Mouse (Mus musculus) limb, embryonic 11.5 days (tissue): ENCODE measurements around the gene Acvrl1. TPM values are rescaled to one million over a fixed set of nuclear protein-coding genes. Genes with fewer than 3 reads are reported as not detected.
A peak's percentile ranks its signal among the peaks of the same experiment; 100 is the strongest.

Experiments used
- ATAC-seq: fragments of 200-750 bp; cut with Nextera tagmentation; 2 replicates; pipeline ENCODE4 v1.8.0; 2017; ENCODE audit warnings: low read depth; ENCODE audit not compliant: insufficient number of reproducible peaks, low FRiP score, low TSS enrichment
- DNase-seq: peaks from one replicate; pipeline ENCODE4 v3.0.0-alpha.2; 2015; ENCODE audit warnings: low spot score
- H3K27ac ChIP-seq: fragments of 300-500 bp; sonication (generic); replicated peaks from 2 replicates; pipeline ENCODE4 v1.5.1; 2014; ENCODE audit warnings: low read depth, mild to moderate bottlenecking, low read length
- H3K27me3 ChIP-seq: fragments of 300-500 bp; sonication (generic); 2 replicates; pipeline ENCODE4 v1.6.1; 2014; ENCODE audit warnings: mild to moderate bottlenecking, low read length, mixed read lengths; ENCODE audit not compliant: control insufficient read depth, insufficient read depth
- H3K36me3 ChIP-seq: fragments of 300-500 bp; sonication (generic); 2 replicates; pipeline ENCODE4 v1.6.1; 2014; ENCODE audit warnings: mild to moderate bottlenecking, low read length, moderate library complexity, mixed read lengths; ENCODE audit not compliant: control insufficient read depth, insufficient read depth
- H3K4me1 ChIP-seq: fragments of 300-500 bp; sonication (generic); 2 replicates; pipeline ENCODE4 v1.6.1; 2014; ENCODE audit warnings: low read length, mixed read lengths; ENCODE audit not compliant: control insufficient read depth, insufficient read depth
- H3K4me2 ChIP-seq: fragments of 300-500 bp; sonication (generic); 2 replicates; pipeline ENCODE4 v1.6.1; 2014; ENCODE audit warnings: low read depth, mild to moderate bottlenecking, moderate library complexity; ENCODE audit not compliant: severe bottlenecking
- H3K4me3 ChIP-seq: fragments of 300-500 bp; sonication (generic); 2 replicates; pipeline ENCODE4 v1.5.1; 2014; ENCODE audit warnings: low read depth, low read length
- H3K9ac ChIP-seq: fragments of 300-500 bp; sonication (generic); 2 replicates; pipeline ENCODE4 v1.6.1; 2014; ENCODE audit warnings: mild to moderate bottlenecking, low read length
- H3K9me3 ChIP-seq: fragments of 300-500 bp; sonication (generic); 2 replicates; pipeline ENCODE4 v1.6.1; 2016; ENCODE audit warnings: low read length; ENCODE audit not compliant: control insufficient read depth
- WGBS: fragments of 180-500 bp; shearing (Covaris S2); extraction: QIAGEN DNeasy Blood & Tissue Kit; methylation state at CpG from one replicate; pipeline ENCODE4 v1.1.7; 2014; 5-methylcytosine and 5-hydroxymethylcytosine counted together
- polyA plus RNA-seq: library from polyadenylated mRNA; unstranded; fragments of >200 nt; fragmentation: Nextera tagmentation; extraction: Ambion mirVana; gene quantifications from 2 replicates; pipeline ENCODE4 v1.2.1, GENCODE M21; 2014

The Acvrl1 gene
- polyA plus RNA-seq, 1 experiment from 2014 or later: 5.0 TPM

DNA sequence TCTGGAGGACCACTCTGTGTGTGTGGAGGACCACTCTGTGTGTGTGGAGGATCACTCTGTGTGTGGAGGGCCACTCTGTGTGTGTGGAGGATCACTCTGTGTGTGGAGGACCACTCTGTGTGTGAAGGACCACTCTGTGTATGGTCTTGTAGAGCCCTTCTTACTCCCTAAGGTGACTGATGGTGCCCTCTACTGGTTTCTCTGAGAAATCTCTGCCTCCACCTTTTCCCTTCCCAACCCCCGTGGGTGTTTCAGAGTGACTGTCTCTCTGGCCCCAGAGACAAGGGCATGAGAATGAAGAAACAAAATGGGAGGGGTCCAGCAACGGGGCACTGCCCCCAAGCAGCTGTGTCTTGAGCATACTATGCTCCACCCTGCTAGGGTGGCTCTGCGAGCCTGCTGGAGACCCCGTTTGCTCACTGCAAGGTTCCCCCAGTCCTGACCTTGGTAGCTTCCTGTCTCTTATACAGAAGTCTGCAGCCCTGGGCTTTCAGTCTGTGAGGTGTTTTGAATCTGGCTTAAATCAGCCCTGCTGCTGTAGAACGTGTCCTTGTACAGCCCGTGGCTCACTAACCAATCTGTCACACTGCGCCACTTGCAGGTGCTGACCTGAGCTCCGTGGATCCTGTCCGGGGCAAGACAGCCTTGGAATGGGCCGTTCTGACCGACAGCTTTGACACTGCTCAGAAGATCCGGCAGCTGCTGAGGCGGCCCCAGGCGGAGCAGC is 9.8 kb upstream of the Acvrl1 start:
- Histone ChIP-seq H3K27me3 (no peaks in the 10 kb centered on the region), H3K4me2 (no peak overlapping the region), H3K4me1 (no peaks in the 10 kb centered on the region), H3K9me3 (no peaks in the 10 kb centered on the region), H3K27ac (no peak overlapping the region), H3K36me3 (no peaks in the 10 kb centered on the region), H3K4me3 (no peak overlapping the region), H3K9ac (no peak overlapping the region)
- WGBS: 62% methylated on average over 14 of the region's 14 CpGs
- ATAC-seq (no peak), DNase-seq (no peak)

DNA sequence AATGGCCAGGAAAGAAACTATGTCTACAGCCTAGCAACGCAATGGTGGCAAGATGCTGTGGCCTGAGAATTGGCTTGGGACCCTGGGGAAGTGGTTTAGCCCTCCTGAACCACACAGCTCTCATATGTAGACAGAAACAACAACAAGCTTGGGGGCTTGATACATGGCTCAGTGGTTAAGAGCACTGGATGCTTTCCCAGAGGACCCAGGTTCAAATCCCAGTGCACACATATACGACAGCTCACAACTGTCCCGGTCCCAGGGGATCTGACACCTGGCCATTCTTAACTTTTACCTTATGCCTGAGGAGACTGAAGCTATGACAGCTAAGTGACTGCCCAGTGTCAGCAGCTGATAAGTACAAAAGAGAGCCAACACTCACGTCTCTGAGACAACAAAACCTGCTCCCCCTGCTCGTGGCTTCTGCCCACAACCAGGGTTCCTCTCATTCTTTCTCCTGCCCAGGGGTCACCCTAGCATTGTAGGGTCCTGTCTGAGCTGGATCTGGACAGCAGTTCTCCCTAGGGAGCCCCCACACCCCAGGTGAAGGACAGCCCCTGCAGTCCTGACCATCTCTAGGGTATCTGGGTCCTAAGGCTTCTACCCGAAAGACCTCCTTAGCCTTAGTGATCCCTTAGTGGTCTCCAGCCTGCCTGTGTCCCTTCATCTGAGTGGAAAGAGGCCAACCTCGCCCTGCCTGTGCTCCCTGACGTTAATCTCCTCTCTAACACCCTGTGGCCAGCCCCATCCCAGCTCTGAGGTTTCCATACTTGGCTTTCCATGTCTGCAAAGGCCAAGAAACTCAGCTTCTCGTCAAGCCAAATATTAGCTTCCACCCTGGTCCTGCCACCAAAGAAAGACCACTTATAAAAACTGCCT is 6.7 kb upstream of the Acvrl1 start:
- Histone ChIP-seq H3K27me3 (no peaks in the 10 kb centered on the region), H3K27ac (no peak overlapping the region), H3K4me1 (no peaks in the 10 kb centered on the region), H3K9ac (no peak overlapping the region), H3K36me3 (no peaks in the 10 kb centered on the region), H3K9me3 (no peaks in the 10 kb centered on the region), H3K4me3 (no peak overlapping the region), H3K4me2 (no peak overlapping the region)
- DNase-seq: no peak
- ATAC-seq: no peak
- 67% methylated on average over 9 of the region's 9 CpGs for WGBS

GRCm38 (mm10) chr15:101122290-101122589 is 6.1 kb upstream of the Acvrl1 start:
- H3K9me3 ChIP-seq: no peaks in the 10 kb centered on the region
- H3K9ac ChIP-seq: no peak overlapping the region
- H3K27ac ChIP-seq: no peak overlapping the region
- ATAC-seq (no peak), DNase-seq (no peak)
- no peak overlapping the region for H3K4me2 ChIP-seq
- H3K4me1 ChIP-seq: no peaks in the 10 kb centered on the region
- no peak overlapping the region for H3K4me3 ChIP-seq
- no peaks in the 10 kb centered on the region for H3K36me3 ChIP-seq
- WGBS: 17% methylated on average over 2 of the region's 2 CpGs
- no peaks in the 10 kb centered on the region for H3K27me3 ChIP-seq

GRCm38 (mm10) chr15:101123202-101123601 is 5.1 kb upstream of the Acvrl1 start:
- no peak for ATAC-seq
- Histone ChIP-seq H3K27ac (no peak overlapping the region), H3K9ac (no peak overlapping the region; the same call in 1 of the 2 replicates), H3K4me1 (no peaks in the 10 kb centered on the region), H3K9me3 (no peaks in the 10 kb centered on the region), H3K27me3 (peaks cover 9% of the 10 kb centered on the region; the same call in 1 of the 2 replicates), H3K4me3 (no peak overlapping the region), H3K4me2 (no peak overlapping the region), H3K36me3 (no peaks in the 10 kb centered on the region; the same call in 1 of the 2 replicates)
- 70% methylated on average over 4 of the region's 4 CpGs for WGBS
- DNase-seq: no peak

DNA sequence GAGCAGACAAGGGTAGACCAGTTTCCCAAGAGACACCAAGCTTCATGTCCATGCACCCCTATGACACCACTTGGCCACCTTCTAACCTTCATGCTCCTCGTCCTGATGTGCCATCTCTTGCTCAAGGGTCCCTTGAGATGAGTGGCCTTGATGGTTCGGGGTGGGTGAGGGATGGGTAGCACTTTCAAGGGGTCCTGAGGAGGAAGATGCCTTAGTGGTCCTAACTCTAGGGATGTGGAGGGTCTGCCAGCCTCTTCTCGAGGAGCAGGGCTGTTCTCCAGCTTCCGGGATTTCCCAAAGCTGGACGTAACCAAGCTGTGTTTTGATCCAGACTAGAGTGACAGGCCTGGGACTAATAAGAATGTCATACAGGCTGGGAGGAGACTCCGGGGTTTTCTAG is 2.8 kb upstream of the Acvrl1 start:
- Histone ChIP-seq H3K4me1 (peaks cover 11% of the 10 kb centered on the region; the same call in 1 of the 2 replicates), H3K9ac (no peak overlapping the region), H3K36me3 (no peaks in the 10 kb centered on the region; the same call in 1 of the 2 replicates), H3K4me2 (no peak overlapping the region), H3K9me3 (no peaks in the 10 kb centered on the region), H3K27ac (no peak overlapping the region), H3K27me3 (peaks cover 25% of the 10 kb centered on the region; the same call in 1 of the 2 replicates), H3K4me3 (no peak overlapping the region)
- no peak for DNase-seq
- 84% methylated on average over 6 of the region's 6 CpGs for WGBS
- ATAC-seq: no peak

GRCm38 (mm10) chr15:101126876-101127544 is 1.3 kb upstream of the Acvrl1 start:
- no peaks in the 10 kb centered on the region; the same call in 1 of the 2 replicates for H3K36me3 ChIP-seq
- H3K27me3 ChIP-seq: peaks cover 25% of the 10 kb centered on the region; the same call in 1 of the 2 replicates
- no peak overlapping the region for H3K27ac ChIP-seq
- H3K4me3 ChIP-seq: no peak overlapping the region
- 76% methylated on average over 12 of the region's 12 CpGs for WGBS
- peaks cover 14% of the 10 kb centered on the region; the same call in 1 of the 2 replicates for H3K4me1 ChIP-seq
- ATAC-seq: no peak
- no peak overlapping the region for H3K4me2 ChIP-seq
- no peak overlapping the region for H3K9ac ChIP-seq
- H3K9me3 ChIP-seq: no peaks in the 10 kb centered on the region
- DNase-seq: no peak

DNA sequence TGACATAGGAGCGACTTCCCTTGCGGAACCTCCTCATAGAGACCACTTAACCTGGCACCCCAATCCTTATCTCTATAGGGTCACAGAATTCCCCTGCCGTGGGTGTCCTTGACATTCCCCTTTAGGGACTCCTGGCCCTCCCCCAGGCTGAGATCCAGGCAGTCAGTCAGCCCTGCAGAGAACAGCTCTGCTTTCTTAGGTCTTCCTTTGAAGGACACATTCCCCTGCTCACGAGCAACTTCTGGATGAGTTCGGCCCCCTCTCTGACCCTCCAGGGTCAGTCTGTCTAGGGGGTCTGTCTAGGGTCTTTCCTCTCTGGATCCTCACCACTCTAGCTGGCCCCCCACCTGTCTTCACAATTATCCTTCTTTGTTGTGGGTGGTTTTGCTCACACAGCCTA is 1.1 kb downstream of the Acvrl1 start:
- Histone ChIP-seq H3K9ac (peak overlapping the region; percentile 59; the same call in 1 of the 2 replicates), H3K27me3 (peaks cover 25% of the 10 kb centered on the region; the same call in 1 of the 2 replicates), H3K4me3 (peak overlapping the region; percentile 33), H3K36me3 (no peaks in the 10 kb centered on the region; the same call in 1 of the 2 replicates), H3K4me2 (peak overlapping the region; percentile 67), H3K4me1 (peaks cover 22% of the 10 kb centered on the region), H3K9me3 (no peaks in the 10 kb centered on the region), H3K27ac (no peak overlapping the region)
- WGBS: 36% methylated on average over 5 of the region's 5 CpGs
- no peak for DNase-seq
- no peak for ATAC-seq

DNA sequence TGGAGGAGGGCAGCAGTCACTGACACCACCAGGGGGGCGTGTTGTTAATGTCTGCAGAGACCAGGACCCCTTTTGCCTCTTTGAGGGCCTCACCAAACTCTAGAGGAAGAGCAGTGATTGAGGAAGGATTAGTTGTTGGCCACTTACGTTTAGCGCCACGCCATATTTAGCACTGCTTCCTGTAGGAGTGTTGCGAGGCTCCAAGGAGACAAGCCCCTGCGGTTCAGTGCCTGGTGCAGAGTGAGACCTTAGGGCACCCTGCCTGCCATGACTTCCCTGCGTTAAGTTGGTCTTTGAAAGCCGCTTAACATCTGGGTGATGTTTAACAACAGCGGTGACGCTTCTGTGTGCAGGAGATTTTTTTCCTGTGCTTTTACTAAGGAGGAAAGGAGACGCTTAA is 3.2 kb downstream of the Acvrl1 start:
- DNase-seq (no peak), ATAC-seq (no peak)
- Histone ChIP-seq H3K27me3 (peaks cover 25% of the 10 kb centered on the region; the same call in 1 of the 2 replicates), H3K4me2 (no peak overlapping the region), H3K9me3 (no peaks in the 10 kb centered on the region), H3K4me1 (peaks cover 29% of the 10 kb centered on the region), H3K27ac (no peak overlapping the region), H3K4me3 (no peak overlapping the region), H3K9ac (no peak overlapping the region), H3K36me3 (no peaks in the 10 kb centered on the region; the same call in 1 of the 2 replicates)
- WGBS: 30% methylated on average over 11 of the region's 11 CpGs
